Mouse (Mus musculus) MEL (cell line): ENCODE data around the gene Lypd6b.

Experiments used
- CHD1 ChIP-seq: IDR thresholded peaks from 2 replicates; pipeline ENCODE4 v1.6.1; 2012; ENCODE audit warnings: low read depth, mild to moderate bottlenecking, inconsistent platforms, low read length, improper control_type of control experiment
- CTCF ChIP-seq, 3 experiments: IDR thresholded peaks in 2 of 3; conservative IDR thresholded peaks in 1 of 3; 2 replicates each; pipeline ENCODE4 v1.5.1; 2011 to 2012; ENCODE audit warnings: low read length in 3 of 3, low read depth in 2 of 3, mild to moderate bottlenecking in 2 of 3, improper control_type of control experiment in 1 of 3, inconsistent platforms in 1 of 3, mixed read lengths in 1 of 3, moderate library complexity in 1 of 3; ENCODE audit not compliant: control insufficient read depth in 1 of 3, insufficient read depth in 1 of 3, poor library complexity in 1 of 3, severe bottlenecking in 1 of 3
- JUND ChIP-seq: IDR thresholded peaks from 2 replicates; pipeline ENCODE4 v1.6.1; 2011; ENCODE audit warnings: low read depth, mild to moderate bottlenecking, improper control_type of control experiment, low read length
- NELFE ChIP-seq: IDR thresholded peaks from 2 replicates; pipeline ENCODE4 v1.6.1; 2011; ENCODE audit warnings: low read depth, low read length, improper control_type of control experiment
- POLR2A ChIP-seq, 2 experiments: IDR thresholded peaks; 2 replicates each; pipeline ENCODE4 v1.6.1; 2011 to 2012; ENCODE audit warnings: low read length in 2 of 2, mild to moderate bottlenecking in 2 of 2, control low read depth in 1 of 2, improper control_type of control experiment in 1 of 2, low read depth in 1 of 2, moderate library complexity in 1 of 2; ENCODE audit not compliant: control insufficient read depth in 1 of 2, insufficient read depth in 1 of 2, poor library complexity in 1 of 2
- TAL1 ChIP-seq: IDR thresholded peaks from 2 replicates; pipeline ENCODE4 v1.6.1; 2012; ENCODE audit warnings: mild to moderate bottlenecking, inconsistent platforms, low read length, moderate library complexity, mixed read lengths
- TCF12 ChIP-seq: IDR thresholded peaks from 2 replicates; pipeline ENCODE4 v1.6.1; 2014; ENCODE audit warnings: low read depth, mild to moderate bottlenecking, inconsistent platforms, low read length, improper control_type of control experiment, moderate library complexity
- UBTF ChIP-seq: IDR thresholded peaks from 2 replicates; pipeline ENCODE4 v1.6.1; 2012; ENCODE audit warnings: low read depth, mild to moderate bottlenecking, inconsistent platforms, low read length, improper control_type of control experiment, moderate library complexity, borderline replicate concordance; ENCODE audit not compliant: insufficient read depth

DNA sequence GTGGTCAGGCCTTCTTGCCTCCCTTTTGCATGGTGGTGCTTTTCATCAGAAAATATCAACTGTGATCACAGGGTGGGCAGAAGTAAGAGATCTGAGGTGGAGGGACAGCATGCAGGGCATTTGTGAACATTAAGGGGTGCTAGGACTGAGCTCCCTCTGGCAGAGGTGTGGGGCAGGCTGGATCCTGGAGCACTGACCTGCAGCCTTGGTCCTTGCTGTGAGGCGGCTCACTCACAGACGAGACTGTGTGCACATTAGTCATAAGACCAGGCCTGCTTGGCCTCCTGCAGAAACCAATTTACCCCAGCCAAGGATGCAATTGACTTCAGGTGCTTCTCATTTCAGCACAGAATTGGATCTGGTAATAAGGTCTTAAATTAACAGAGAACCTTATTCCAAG lies 39.8 kb upstream of the Lypd6b start:
- TF ChIP-seq CTCF (IDR thresholded peaks at IDR 0.05 in 2 of 3, conservative IDR thresholded peaks at IDR 0.05 in 1 of 3; ENCODE audit: control insufficient read depth in 1 of 3, insufficient read depth in 1 of 3, low read depth in 2 of 3, low read length in 3 of 3, poor library complexity in 1 of 3, severe bottlenecking in 1 of 3) (no peak), CHD1 (no peak), UBTF (no peak), POLR2A (IDR thresholded peaks at IDR 0.05; ENCODE audit: control insufficient read depth in 1 of 2, insufficient read depth in 1 of 2, low read depth in 1 of 2, low read length in 2 of 2, poor library complexity in 1 of 2) (no peak), NELFE (no peak), TCF12 (no peak), JUND (no peak), TAL1 (no peak)
